Mouse (Mus musculus) megakaryocyte, embryonic 14.5 days (primary cell): Measurements from ENCODE around the gene Zfp266.

Experiments
- FLI1 ChIP-seq: IDR thresholded peaks from 2 replicates; pipeline ENCODE4 v1.6.1; 2012; ENCODE audit warnings: low read length, inconsistent platforms, mixed read lengths
- GATA1 ChIP-seq: IDR thresholded peaks from 3 replicates; pipeline ENCODE4 v1.6.1; 2012; ENCODE audit warnings: mixed read lengths, low read length, inconsistent platforms, borderline replicate concordance

DNA sequence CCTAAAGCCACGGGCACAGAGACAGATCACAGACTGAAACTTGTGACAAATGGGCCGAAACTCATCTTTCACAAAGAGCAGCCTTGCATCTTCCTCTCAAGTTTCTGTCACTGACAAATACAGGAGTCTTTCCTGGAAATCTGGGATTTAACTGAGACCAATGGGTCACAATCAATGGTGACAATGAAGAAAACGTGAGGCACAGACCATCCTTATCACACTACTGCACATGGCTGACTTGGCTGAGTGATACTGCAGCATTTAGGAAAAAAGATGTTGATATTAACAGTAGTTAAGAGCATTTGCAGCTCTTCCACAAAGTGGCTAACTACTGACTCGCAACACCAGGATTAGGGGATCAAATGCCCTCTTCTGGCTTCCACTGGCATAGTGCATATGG lies 9.6 kb downstream of the Zfp266 start:
- TF ChIP-seq FLI1 = no peak
- no peak for TF ChIP-seq GATA1
